Mouse (Mus musculus): ENCODE measurements around the gene B9d2. TPM values are rescaled to one million over a fixed set of nuclear protein-coding genes. Genes with fewer than 3 reads are reported as not detected.
"Not testable (repeated sequence)": the region's sequence is repeated elsewhere in the genome, so short reads cannot be mapped to it uniquely, and the experiment has no call there.

Gene B9d2
- polyA plus RNA-seq, 1 experiment from 2014 or later = 24.5 TPM

GRCm38 (mm10) chr7:25718788-25719417, 38.3 kb downstream of the B9d2 start, which contains the start of gene Ccdc97:
Gene Ccdc97, minus strand, starts transcription at chr7:25719088.
- peak within 1 kb of the TSS; percentile 62 for H3K9ac ChIP-seq
- H3K27ac ChIP-seq = peak within 1 kb of the TSS; percentile 77
- no peaks in the 10 kb centered on the region for H3K9me3 ChIP-seq (replicated peaks)
- H3K4me3 ChIP-seq = peak within 1 kb of the TSS; percentile 60
- ATAC-seq (replicated peaks; ENCODE audit: insufficient number of reproducible peaks, insufficient read depth, low FRiP score, low read depth) = peak; percentile 72
- peaks cover 18% of the 10 kb centered on the region for H3K4me1 ChIP-seq (replicated peaks)
- H3K36me3 ChIP-seq = peaks cover 51% of the 10 kb centered on the region
- 4% methylated on average over 32 of the region's 32 CpGs for WGBS
- no peaks in the 10 kb centered on the region for H3K27me3 ChIP-seq
- H3K4me2 ChIP-seq = peak within 1 kb of the TSS; percentile 80

GRCm38 (mm10) chr7:25719761-25720610, 39.4 kb downstream of the B9d2 start:
- H3K27ac ChIP-seq = peak overlapping the region; percentile 77
- ATAC-seq (replicated peaks; ENCODE audit: insufficient number of reproducible peaks, insufficient read depth, low FRiP score, low read depth) = no peak
- H3K4me2 ChIP-seq = peak overlapping the region; percentile 80; the same call in 1 of the 2 replicates
- H3K27me3 ChIP-seq = no peaks in the 10 kb centered on the region
- peaks cover 18% of the 10 kb centered on the region for H3K4me1 ChIP-seq (replicated peaks)
- H3K4me3 ChIP-seq = no peak overlapping the region
- WGBS = 56% methylated on average over 10 of the region's 10 CpGs
- no peak overlapping the region for H3K9ac ChIP-seq
- no peaks in the 10 kb centered on the region for H3K9me3 ChIP-seq (replicated peaks)
- peaks cover 51% of the 10 kb centered on the region for H3K36me3 ChIP-seq

GRCm38 (mm10) chr7:25720760-25721159, 40.2 kb downstream of the B9d2 start:
- no peak overlapping the region for H3K9ac ChIP-seq
- no peak overlapping the region for H3K4me3 ChIP-seq
- no peaks in the 10 kb centered on the region for H3K27me3 ChIP-seq
- no peak overlapping the region for H3K4me2 ChIP-seq
- peaks cover 51% of the 10 kb centered on the region for H3K36me3 ChIP-seq
- WGBS = 92% methylated on average over 5 of the region's 5 CpGs
- no peak overlapping the region for H3K27ac ChIP-seq
- ATAC-seq (replicated peaks; ENCODE audit: insufficient number of reproducible peaks, insufficient read depth, low FRiP score, low read depth) = no peak
- H3K9me3 ChIP-seq (replicated peaks) = no peaks in the 10 kb centered on the region
- peaks cover 18% of the 10 kb centered on the region for H3K4me1 ChIP-seq (replicated peaks)

- H3K36me3 ChIP-seq = peaks cover 56% of the 10 kb centered on the region
- not testable (repeated sequence) for H3K27me3 ChIP-seq; H3K4me2 ChIP-seq; H3K9me3 ChIP-seq (replicated peaks); ATAC-seq (replicated peaks; ENCODE audit: insufficient number of reproducible peaks, insufficient read depth, low FRiP score, low read depth); H3K9ac ChIP-seq; H3K4me3 ChIP-seq
- H3K27ac ChIP-seq = peak overlapping the region; percentile 3; the same call in 1 of the 2 replicates
- peaks cover 18% of the 10 kb centered on the region for H3K4me1 ChIP-seq (replicated peaks)
Measured at GRCm38 (mm10) chr7:25721776-25722175, 41.2 kb downstream of the B9d2 start.

GRCm38 (mm10) chr7:25725886-25726285, 45.3 kb downstream of the B9d2 start:
- Histone ChIP-seq H3K9me3 (replicated peaks) (no peaks in the 10 kb centered on the region), H3K9ac (no peak overlapping the region), H3K27me3 (no peaks in the 10 kb centered on the region), H3K4me1 (replicated peaks) (no peaks in the 10 kb centered on the region), H3K27ac (no peak overlapping the region), H3K4me2 (no peak overlapping the region), H3K4me3 (no peak overlapping the region), H3K36me3 (peaks cover 90% of the 10 kb centered on the region)
- no peak for ATAC-seq (replicated peaks; ENCODE audit: insufficient number of reproducible peaks, insufficient read depth, low FRiP score, low read depth)
- WGBS = 76% methylated on average over 19 of the region's 19 CpGs

- Histone ChIP-seq H3K4me1 (replicated peaks) (no peaks in the 10 kb centered on the region), H3K27me3 (no peaks in the 10 kb centered on the region), H3K36me3 (peaks cover 94% of the 10 kb centered on the region), H3K9me3 (replicated peaks) (no peaks in the 10 kb centered on the region), H3K27ac (no peak overlapping the region), H3K4me3 (no peak overlapping the region), H3K4me2 (no peak overlapping the region), H3K9ac (no peak overlapping the region)
- WGBS = 92% methylated on average over 5 of the region's 5 CpGs
- no peak for ATAC-seq (replicated peaks; ENCODE audit: insufficient number of reproducible peaks, insufficient read depth, low FRiP score, low read depth)
Measured at GRCm38 (mm10) chr7:25727800-25728199, 47.2 kb downstream of the B9d2 start.

GRCm38 (mm10) chr7:25729396-25729795, 48.8 kb downstream of the B9d2 start:
- Histone ChIP-seq H3K27ac (no peak overlapping the region), H3K27me3 (no peaks in the 10 kb centered on the region), H3K4me2 (no peak overlapping the region), H3K4me1 (replicated peaks) (no peaks in the 10 kb centered on the region), H3K4me3 (no peak overlapping the region), H3K9ac (no peak overlapping the region), H3K36me3 (peaks cover 93% of the 10 kb centered on the region), H3K9me3 (replicated peaks) (no peaks in the 10 kb centered on the region)
- ATAC-seq (replicated peaks; ENCODE audit: insufficient number of reproducible peaks, insufficient read depth, low FRiP score, low read depth) = 0 out of 2 replicates have a peak, but pooled peaks have one; percentile 43
- 20% methylated on average over 2 of the region's 2 CpGs for WGBS

GRCm38 (mm10) chr7:25729862-25730261, 49.3 kb downstream of the B9d2 start:
- H3K27me3 ChIP-seq = no peaks in the 10 kb centered on the region
- no peaks in the 10 kb centered on the region for H3K4me1 ChIP-seq (replicated peaks)
- no peak overlapping the region for H3K9ac ChIP-seq
- no peak overlapping the region for H3K4me2 ChIP-seq
- no peak overlapping the region for H3K27ac ChIP-seq
- H3K9me3 ChIP-seq (replicated peaks) = no peaks in the 10 kb centered on the region
- 94% methylated on average over 2 of the region's 2 CpGs for WGBS
- H3K4me3 ChIP-seq = no peak overlapping the region
- no peak for ATAC-seq (replicated peaks; ENCODE audit: insufficient number of reproducible peaks, insufficient read depth, low FRiP score, low read depth)
- peaks cover 93% of the 10 kb centered on the region for H3K36me3 ChIP-seq

GRCm38 (mm10) chr7:25731294-25732055, 50.9 kb downstream of the B9d2 start:
- H3K36me3 ChIP-seq = peaks cover 93% of the 10 kb centered on the region

GRCm38 (mm10) chr7:25734991-25735390, 54.4 kb downstream of the B9d2 start:
- ATAC-seq (replicated peaks; ENCODE audit: insufficient number of reproducible peaks, insufficient read depth, low FRiP score, low read depth) = no peak
- Histone ChIP-seq H3K4me1 (replicated peaks) (no peaks in the 10 kb centered on the region), H3K9me3 (replicated peaks) (no peaks in the 10 kb centered on the region), H3K9ac (no peak overlapping the region), H3K27me3 (no peaks in the 10 kb centered on the region), H3K4me3 (no peak overlapping the region), H3K36me3 (peaks cover 96% of the 10 kb centered on the region), H3K4me2 (no peak overlapping the region), H3K27ac (no peak overlapping the region)
- WGBS = 30% methylated on average over 4 of the region's 4 CpGs

More at GRCm38 (mm10) chr7:25731294-25732055, 50.9 kb downstream of the B9d2 start:
- no peaks in the 10 kb centered on the region for H3K4me1 ChIP-seq (replicated peaks)
- 79% methylated on average over 8 of the region's 8 CpGs for WGBS
- H3K27me3 ChIP-seq = no peaks in the 10 kb centered on the region
- no peak overlapping the region for H3K9ac ChIP-seq
- no peak overlapping the region for H3K4me2 ChIP-seq
- no peak overlapping the region for H3K4me3 ChIP-seq
- H3K27ac ChIP-seq = no peak overlapping the region; the same call in 1 of the 2 replicates
- H3K9me3 ChIP-seq (replicated peaks) = no peaks in the 10 kb centered on the region
- ATAC-seq (replicated peaks; ENCODE audit: insufficient number of reproducible peaks, insufficient read depth, low FRiP score, low read depth) = no peak

Data from heart, embryonic 15.5 days (tissue).